Mouse (Mus musculus) urinary bladder, postnatal 14 days (tissue): ENCODE measurements around the gene Fadd.

Experiments used
- DNase-seq: peaks from one replicate; pipeline ENCODE4 v3.0.0; 2021; ENCODE audit warnings: low spot score

The Fadd gene

DNA sequence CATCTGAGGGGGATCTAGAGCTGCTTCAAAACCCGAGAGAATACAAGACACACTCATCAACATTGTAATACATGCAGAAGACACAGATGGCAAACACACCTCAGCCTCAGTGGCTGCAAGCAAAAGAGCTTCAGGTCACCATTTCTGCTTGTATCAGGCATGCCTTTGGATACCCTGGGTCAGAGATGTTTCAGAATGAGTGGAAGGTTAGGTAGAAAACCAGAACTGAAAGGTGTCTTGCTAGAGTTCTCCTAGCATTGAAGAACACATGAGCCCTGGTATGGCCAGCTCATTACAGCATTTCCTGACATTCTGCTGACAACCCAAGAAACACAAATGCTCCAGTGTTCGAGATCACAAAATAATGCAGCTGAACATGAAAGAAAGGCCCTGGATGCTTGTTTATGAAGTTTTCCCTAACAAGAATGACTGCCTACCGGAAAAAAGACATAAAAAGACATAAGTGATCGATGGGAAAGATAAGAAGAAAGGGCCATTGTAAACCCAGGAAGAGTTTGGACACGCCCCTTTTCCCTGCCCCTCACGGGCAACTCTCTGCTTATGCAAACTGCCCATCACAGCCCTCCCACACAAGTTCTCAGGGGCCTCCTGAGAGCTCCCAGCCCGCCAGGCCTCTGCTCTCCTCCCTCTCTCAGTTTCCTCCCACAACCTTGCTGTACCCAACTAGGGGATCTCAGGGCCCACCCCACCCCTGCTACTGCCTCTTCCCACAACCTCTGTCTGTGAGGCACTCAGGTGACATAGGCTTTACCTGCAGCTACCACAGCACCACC is 50.5 kb downstream of the Fadd start:
- no peak for DNase-seq

DNA sequence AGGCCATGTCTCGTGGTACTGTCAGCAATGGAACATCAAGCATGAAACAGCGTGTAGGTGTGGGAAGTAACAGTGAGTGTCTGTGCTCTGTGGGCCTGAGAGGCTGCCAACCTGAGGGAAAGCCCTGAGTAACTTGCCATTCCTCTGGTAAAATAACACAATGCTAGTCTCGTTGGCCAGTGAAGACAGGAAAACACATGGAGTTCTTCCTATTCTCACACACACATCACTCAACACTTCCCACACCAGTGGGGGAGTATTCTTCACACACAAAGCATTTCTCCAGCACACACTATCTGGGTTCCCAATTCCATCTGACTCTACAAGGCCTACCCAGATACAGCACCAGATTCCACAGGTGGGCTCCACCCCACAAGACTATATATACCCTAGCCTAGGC is 52.4 kb downstream of the Fadd start:
- no peak for DNase-seq

DNA sequence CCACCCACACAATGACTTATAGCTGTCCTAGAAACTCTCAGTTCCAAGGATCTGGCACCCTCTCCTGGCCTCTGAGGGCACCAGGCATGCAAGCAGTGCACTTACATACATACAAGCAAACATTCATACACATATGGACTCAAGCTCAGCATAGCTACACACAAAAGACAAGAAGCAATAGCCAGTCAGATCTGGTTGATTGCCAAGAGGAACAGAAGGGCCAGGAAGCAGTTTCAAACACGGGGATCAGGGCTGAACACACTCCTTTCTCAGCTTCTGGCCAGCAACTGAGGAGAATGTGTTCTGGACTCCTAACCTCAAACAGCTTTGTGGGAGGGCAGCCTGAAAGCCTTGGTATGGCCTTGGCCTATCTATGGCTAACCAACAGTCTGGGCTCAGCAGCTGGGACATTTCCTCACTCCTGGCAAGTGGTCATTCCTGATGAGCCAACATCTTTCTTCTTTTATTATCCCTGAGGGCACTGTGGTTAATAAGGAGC is 54.5 kb downstream of the Fadd start:
- DNase-seq = no peak
